Mouse (Mus musculus) intestine, embryonic 15.5 days (tissue): ENCODE data around the gene Cyp21a1. TPM values are rescaled to one million over a fixed set of nuclear protein-coding genes. Genes with fewer than 3 reads are reported as not detected.

Experiments used
- polyA plus RNA-seq: library from polyadenylated mRNA; unstranded; fragments of >200 nt; fragmentation: Nextera tagmentation; extraction: Ambion mirVana; gene quantifications from 2 replicates; pipeline ENCODE4 v1.2.1, GENCODE M21; 2015

Gene Cyp21a1
- polyA plus RNA-seq, 1 experiment from 2014 or later: 0.38 TPM

Other genes with a start within 250 kb of the Cyp21a1 start
- 2.9 and 5.8 TPM in 2 replicates for gene Notch4, start 240.3 kb downstream of the Cyp21a1 start, polyA plus RNA-seq
- 10.1 TPM in 2 replicates for gene Gpsm3, start 214.8 kb downstream of the Cyp21a1 start, polyA plus RNA-seq
- gene Pbx2, start 213.3 kb downstream of the Cyp21a1 start, polyA plus RNA-seq: 8.0 and 8.8 TPM in 2 replicates
- gene Ager, start 206.7 kb downstream of the Cyp21a1 start, polyA plus RNA-seq: 2.7 and 3.0 TPM in 2 replicates
- gene Rnf5, start 200.9 kb downstream of the Cyp21a1 start, polyA plus RNA-seq: 165 and 174 TPM in 2 replicates
- 51.2 and 60.8 TPM in 2 replicates for gene Agpat1, start 200.3 kb downstream of the Cyp21a1 start, polyA plus RNA-seq
- 3.0 and 3.4 TPM in 2 replicates for gene Egfl8, start 188.6 kb downstream of the Cyp21a1 start, polyA plus RNA-seq
- 27.8 and 29.6 TPM in 2 replicates for gene Ppt2, start 176.1 kb downstream of the Cyp21a1 start, polyA plus RNA-seq
- gene Prrt1, start 175.0 kb downstream of the Cyp21a1 start, polyA plus RNA-seq: 0.40 and 0.49 TPM in 2 replicates
- gene Fkbpl, start 159.8 kb downstream of the Cyp21a1 start, polyA plus RNA-seq: 12.1 and 13.7 TPM in 2 replicates
- gene Atf6b, start 157.4 kb downstream of the Cyp21a1 start, polyA plus RNA-seq: 67.5 and 68.2 TPM in 2 replicates
- gene Tnxb, start 134.0 kb downstream of the Cyp21a1 start, polyA plus RNA-seq: 1.1 and 1.3 TPM in 2 replicates
- gene C4b, start 60.7 kb downstream of the Cyp21a1 start, polyA plus RNA-seq: 0.33 and 1.4 TPM in 2 replicates
- gene Stk19, start 32.4 kb upstream of the Cyp21a1 start, polyA plus RNA-seq: 25.1 and 30.3 TPM in 2 replicates
- 51.8 and 58.6 TPM in 2 replicates for gene Dxo, start 32.5 kb upstream of the Cyp21a1 start, polyA plus RNA-seq
- 39.9 and 42.5 TPM in 2 replicates for gene Skiv2l, start 45.6 kb upstream of the Cyp21a1 start, polyA plus RNA-seq
- gene Nelfe, start 45.8 kb upstream of the Cyp21a1 start, polyA plus RNA-seq: 98.4 and 106 TPM in 2 replicates
- gene Cfb, start 58.0 kb upstream of the Cyp21a1 start, polyA plus RNA-seq: 52.1 and 63.5 TPM in 2 replicates
- gene Zbtb12, start 74.9 kb upstream of the Cyp21a1 start, polyA plus RNA-seq: 2.5 and 2.8 TPM in 2 replicates
- gene Gm20547, start 77.5 kb upstream of the Cyp21a1 start, polyA plus RNA-seq: not detected in 2 replicates
- gene C2, start 93.7 kb upstream of the Cyp21a1 start, polyA plus RNA-seq: 14.9 and 16.0 TPM in 2 replicates
- 61.2 and 67.6 TPM in 2 replicates for gene Ehmt2, start 93.9 kb upstream of the Cyp21a1 start, polyA plus RNA-seq
- 56.2 and 60.4 TPM in 2 replicates for gene Slc44a4, start 109.9 kb upstream of the Cyp21a1 start, polyA plus RNA-seq
- gene Neu1, start 126.7 kb upstream of the Cyp21a1 start, polyA plus RNA-seq: 118 and 134 TPM in 2 replicates
- 0.43 TPM in 2 replicates for gene Hspa1b, start 154.7 kb upstream of the Cyp21a1 start, polyA plus RNA-seq
- gene Gm20481, start 165.4 kb upstream of the Cyp21a1 start, polyA plus RNA-seq: not detected in 2 replicates
- gene Hspa1a, start 167.6 kb upstream of the Cyp21a1 start, polyA plus RNA-seq: 6.2 and 6.3 TPM in 2 replicates
- gene Hspa1l, start 168.1 kb upstream of the Cyp21a1 start, polyA plus RNA-seq: 0.16 and 0.78 TPM in 2 replicates
- gene Lsm2, start 177.3 kb upstream of the Cyp21a1 start, polyA plus RNA-seq: 187 and 190 TPM in 2 replicates
- 117 and 141 TPM in 2 replicates for gene Vars, start 196.4 kb upstream of the Cyp21a1 start, polyA plus RNA-seq
- gene Vwa7, start 212.0 kb upstream of the Cyp21a1 start, polyA plus RNA-seq: 0.21 and 0.35 TPM in 2 replicates
- 11.4 and 13.5 TPM in 2 replicates for gene Sapcd1, start 223.5 kb upstream of the Cyp21a1 start, polyA plus RNA-seq
- gene Msh5, start 242.2 kb upstream of the Cyp21a1 start, polyA plus RNA-seq: 3.0 and 3.1 TPM in 2 replicates
- 385 and 387 TPM in 2 replicates for gene Clic1, start 245.4 kb upstream of the Cyp21a1 start, polyA plus RNA-seq